Mouse (Mus musculus) midbrain, embryonic 15.5 days (tissue): ENCODE measurements around the gene Flrt3. TPM values are rescaled to one million over a fixed set of nuclear protein-coding genes. Genes with fewer than 3 reads are reported as not detected.

Experiments used
- ATAC-seq: fragments of 200-750 bp; cut with Nextera tagmentation; replicated peaks from 2 replicates; pipeline ENCODE4 v1.8.0; 2017; ENCODE audit warnings: moderate TSS enrichment
- H3K27ac ChIP-seq: fragments of 300-500 bp; sonication (generic); 2 replicates; pipeline ENCODE4 v1.5.1; 2015; ENCODE audit warnings: mild to moderate bottlenecking, inconsistent platforms
- H3K27me3 ChIP-seq: fragments of 300-500 bp; sonication (generic); replicated peaks from 2 replicates; pipeline ENCODE4 v1.6.1; 2015; ENCODE audit warnings: inconsistent platforms
- H3K36me3 ChIP-seq: fragments of 300-500 bp; sonication (generic); replicated peaks from 2 replicates; pipeline ENCODE4 v1.6.1; 2015; ENCODE audit warnings: inconsistent platforms
- H3K4me1 ChIP-seq: fragments of 300-500 bp; sonication (generic); 2 replicates; pipeline ENCODE4 v1.6.1; 2015; ENCODE audit warnings: inconsistent platforms
- H3K4me2 ChIP-seq: fragments of 300-500 bp; sonication (generic); 2 replicates; pipeline ENCODE4 v1.6.1; 2015; ENCODE audit warnings: inconsistent platforms, mild to moderate bottlenecking, moderate library complexity
- H3K4me3 ChIP-seq: fragments of 300-500 bp; sonication (generic); 2 replicates; pipeline ENCODE4 v1.5.1; 2015; ENCODE audit warnings: mild to moderate bottlenecking, inconsistent platforms
- H3K9ac ChIP-seq: fragments of 300-500 bp; sonication (generic); 2 replicates; pipeline ENCODE4 v1.6.1; 2015; ENCODE audit warnings: mild to moderate bottlenecking, inconsistent platforms
- H3K9me3 ChIP-seq: fragments of 300-500 bp; sonication (generic); 2 replicates; pipeline ENCODE4 v1.6.1; 2016; ENCODE audit warnings: inconsistent platforms
- WGBS: fragments of 180-500 bp; shearing (Covaris S2); methylation state at CpG from one replicate; pipeline ENCODE4 v1.1.7; 2015; ENCODE audit warnings: mixed read lengths; 5-methylcytosine and 5-hydroxymethylcytosine counted together
- polyA plus RNA-seq: library from polyadenylated mRNA; unstranded; fragments of >200 nt; fragmentation: Nextera tagmentation; extraction: Ambion mirVana; gene quantifications from 2 replicates; pipeline ENCODE4 v1.2.1, GENCODE M21; 2015

Gene Flrt3
- polyA plus RNA-seq, 1 experiment from 2014 or later: 43.6 TPM

DNA sequence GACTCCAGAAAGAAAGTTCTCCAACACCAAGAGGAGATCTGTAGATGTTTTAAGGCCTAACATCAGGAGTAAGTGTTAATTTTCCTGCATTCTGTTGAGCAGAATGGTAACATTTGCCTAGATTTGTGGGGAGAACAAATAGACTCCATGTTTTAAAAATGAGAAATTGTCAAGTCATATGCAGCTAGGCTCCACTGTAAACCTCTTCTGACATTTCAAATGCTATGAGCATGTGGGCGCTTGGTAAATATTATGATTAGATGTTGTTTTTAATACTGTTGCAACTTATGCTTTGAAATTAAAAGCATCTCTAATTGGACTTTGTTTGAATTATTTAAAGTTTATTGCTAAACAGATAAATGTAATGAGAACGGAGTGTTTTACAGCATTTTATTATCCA lies 55.8 kb downstream of the Flrt3 start:
- no peak overlapping the region for H3K4me3 ChIP-seq
- H3K4me2 ChIP-seq: no peak overlapping the region
- 96% methylated on average over 2 of the region's 2 CpGs for WGBS
- ATAC-seq: no peak
- H3K9ac ChIP-seq: no peak overlapping the region
- no peak overlapping the region for H3K27ac ChIP-seq
- H3K9me3 ChIP-seq: no peaks in the 10 kb centered on the region
- H3K4me1 ChIP-seq: no peaks in the 10 kb centered on the region
- no peaks in the 10 kb centered on the region for H3K36me3 ChIP-seq
- H3K27me3 ChIP-seq: no peaks in the 10 kb centered on the region
